Mouse (Mus musculus): ENCODE measurements around the gene Slc7a14.
"Not testable (repeated sequence)": the region's sequence is repeated elsewhere in the genome, so short reads cannot be mapped to it uniquely, and the experiment has no call there.

DNA sequence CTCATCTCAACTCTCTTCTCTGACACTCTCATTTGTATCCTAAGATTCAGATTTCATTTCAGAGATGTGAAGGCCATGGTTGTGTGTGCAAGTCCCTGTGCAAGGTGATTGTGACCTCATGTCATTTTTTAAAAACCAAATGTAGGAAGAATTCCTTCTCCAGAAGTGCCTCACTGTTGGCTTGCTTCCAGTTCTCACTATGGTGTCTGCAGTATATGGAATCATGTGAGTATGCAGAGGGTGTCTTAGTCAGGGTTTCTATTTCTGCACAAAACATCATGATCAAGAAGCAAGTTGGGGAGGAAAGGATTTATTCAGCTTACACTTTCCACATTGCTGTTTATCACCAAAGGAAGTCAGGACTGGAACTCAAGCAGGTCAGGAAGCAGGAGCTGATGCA, 36.9 kb downstream of the Slc7a14 start:
- not testable (repeated sequence) for TF ChIP-seq CTCF (IDR thresholded peaks at IDR 0.05; ENCODE audit: control insufficient read depth, insufficient read depth, low read length); POLR2A (IDR thresholded peaks at IDR 0.05; ENCODE audit: borderline replicate concordance, control insufficient read depth, low read depth, low read length)
